8 mouse cellular contexts compared by ENCODE assay signal in the genomic region with DNA sequence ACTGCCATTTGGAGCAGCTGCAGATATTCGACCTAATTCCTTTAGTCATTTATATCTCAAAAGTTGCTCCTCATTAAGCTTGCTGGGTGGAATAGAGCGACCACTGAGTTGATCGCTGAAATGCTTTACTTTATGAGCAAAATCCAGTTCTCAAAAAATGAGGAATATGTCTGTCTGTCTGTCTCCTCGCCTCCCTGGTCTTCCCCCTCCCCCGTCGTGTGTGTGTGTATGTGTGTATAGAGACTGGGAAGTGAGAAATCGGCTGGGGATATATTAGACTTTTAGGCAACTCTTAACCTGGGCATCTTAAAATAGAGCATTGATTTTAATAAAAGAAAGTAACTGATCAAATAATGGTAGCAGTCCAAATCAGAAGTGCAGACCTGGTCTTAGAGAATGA. TPM values are rescaled to one million over a fixed set of nuclear protein-coding genes. Genes with fewer than 3 reads are reported as not detected.
DNase-seq lines count a peak whose midpoint lies in the region; ATAC-seq and TF ChIP-seq lines count a peak whose summit lies in the region.

No protein-coding gene starts in this region.

- no peaks in the 10 kb centered on the region for H3K27me3 ChIP-seq in spleen, adult 2 months (ENCODE audit: control insufficient read depth, insufficient read depth, low read length)
- no peaks in the 10 kb centered on the region for H3K27me3 ChIP-seq in limb, embryonic 15.5 days
- H3K27me3 ChIP-seq in stomach, postnatal 0 days (ENCODE audit: control insufficient read depth, insufficient read depth, low read length), result no peaks in the 10 kb centered on the region

- WGBS in spleen, adult 2 months, result 8% methylated on average over 7 of the region's 7 CpGs
- 13% methylated on average over 7 of the region's 7 CpGs for WGBS in limb, embryonic 15.5 days
- WGBS in stomach, postnatal 0 days, result 11% methylated on average over 7 of the region's 7 CpGs

- peak; percentile 55 for DNase-seq in cerebellum, adult 9-10 months
- DNase-seq in cerebellum, adult 9-11 months, result no peak
- DNase-seq in spleen, adult 2 months (ENCODE audit: low read depth in 1 of 2, low spot score in 2 of 2), result no peak
- no peak for DNase-seq in spleen, postnatal 4 days (ENCODE audit: low spot score in 2 of 2)
- DNase-seq in stomach, postnatal 0 days (ENCODE audit: low spot score), result no peak
- no peak for DNase-seq in yolk sac, embryonic 10.5 days (ENCODE audit: low spot score)
- DNase-seq in frontal cortex, postnatal 10 days (ENCODE audit: low spot score in 2 of 2), result no peak

- no peak for TF ChIP-seq CTCF in spleen, adult 2 months (IDR thresholded peaks at IDR 0.05; ENCODE audit: extremely low read depth, insufficient read depth, insufficient read length, insufficient replicate concordance)
- TF ChIP-seq CTCF in stomach, postnatal 0 days (IDR thresholded peaks at IDR 0.05; ENCODE audit: low read depth), result no peak

- peak overlapping the region; percentile 76 for H3K27ac ChIP-seq in spleen, adult 2 months (ENCODE audit: insufficient read depth, low read length)
- H3K27ac ChIP-seq in limb, embryonic 15.5 days, result peak overlapping the region; percentile 73
- H3K27ac ChIP-seq in stomach, postnatal 0 days (replicated peaks), result peak overlapping the region; percentile 77

- no peak for TF ChIP-seq EP300 in stomach, postnatal 0 days (optimal IDR thresholded peaks at IDR 0.05)

- no peak for TF ChIP-seq POLR2A in spleen, adult 2 months (IDR thresholded peaks at IDR 0.05; ENCODE audit: low read depth, low read length)

- H3K9me3 ChIP-seq in limb, embryonic 15.5 days, result no peaks in the 10 kb centered on the region
- H3K9me3 ChIP-seq in stomach, postnatal 0 days (ENCODE audit: control insufficient read depth, low read length), result no peaks in the 10 kb centered on the region

- H3K4me3 ChIP-seq in spleen, adult 2 months (ENCODE audit: extremely low read depth, insufficient read depth, insufficient read length), result peak overlapping the region; percentile 97
- peak overlapping the region; percentile 71 for H3K4me3 ChIP-seq in limb, embryonic 15.5 days
- H3K4me3 ChIP-seq in stomach, postnatal 0 days (ENCODE audit: low read depth, low read length), result peak overlapping the region; percentile 69

- H3K36me3 ChIP-seq in spleen, adult 2 months (ENCODE audit: control insufficient read depth, insufficient read depth, low read length), result peaks cover 22% of the 10 kb centered on the region
- peaks cover 46% of the 10 kb centered on the region for H3K36me3 ChIP-seq in limb, embryonic 15.5 days
- peaks cover 14% of the 10 kb centered on the region for H3K36me3 ChIP-seq in stomach, postnatal 0 days (ENCODE audit: control insufficient read depth, insufficient read depth, low read length)

- ATAC-seq in limb, embryonic 15.5 days (ENCODE audit: insufficient number of reproducible peaks, low FRiP score, low TSS enrichment, low read depth), result no peak
- ATAC-seq in stomach, postnatal 0 days (ENCODE audit: low FRiP score, low TSS enrichment), result no peak

- peak overlapping the region; percentile 55 for H3K9ac ChIP-seq in limb, embryonic 15.5 days
- peak overlapping the region; percentile 80 for H3K9ac ChIP-seq in stomach, postnatal 0 days (ENCODE audit: low read length)

- H3K4me1 ChIP-seq in spleen, adult 2 months (ENCODE audit: control insufficient read depth, insufficient read depth, insufficient read length), result peaks cover 4% of the 10 kb centered on the region; the same call in 1 of the 2 replicates
- peaks cover 18% of the 10 kb centered on the region for H3K4me1 ChIP-seq in limb, embryonic 15.5 days
- no peaks in the 10 kb centered on the region for H3K4me1 ChIP-seq in stomach, postnatal 0 days (replicated peaks; ENCODE audit: control insufficient read depth, insufficient read depth)

- peak overlapping the region; percentile 69 for H3K4me2 ChIP-seq in limb, embryonic 15.5 days
- peak overlapping the region; percentile 63 for H3K4me2 ChIP-seq in stomach, postnatal 0 days (replicated peaks; ENCODE audit: low read depth)

RNA-seq across cellular contexts. Expression of a gene that starts 0.7 kb away (rescaled TPM):
- 31.8 and 36.2 TPM in 2 replicates for polyA plus RNA-seq in spleen, adult 2 months (2012; rRNA removed)
- 141 and 146 TPM in 2 replicates for polyA plus RNA-seq in limb, embryonic 15.5 days (2015; fragmentation: Nextera tagmentation; extraction: Ambion mirVana)
- 72.5 and 77.4 TPM in 2 replicates for polyA plus RNA-seq in stomach, postnatal 0 days (2015; fragmentation: Nextera tagmentation; extraction: Ambion mirVana)

RNA-seq across cellular contexts. Expression of a gene that starts 9.3 kb away (rescaled TPM):
- 34.4 and 35.8 TPM in 2 replicates for polyA plus RNA-seq in spleen, adult 2 months (2012; rRNA removed)
- polyA plus RNA-seq in limb, embryonic 15.5 days (2015; fragmentation: Nextera tagmentation; extraction: Ambion mirVana), result 9.9 and 12.4 TPM in 2 replicates
- 2.5 and 2.6 TPM in 2 replicates for polyA plus RNA-seq in stomach, postnatal 0 days (2015; fragmentation: Nextera tagmentation; extraction: Ambion mirVana)

RNA-seq across cellular contexts. Expression of a gene that starts 27.5 kb away (rescaled TPM):
- polyA plus RNA-seq in spleen, adult 2 months (2012; rRNA removed), result 62.1 and 64.3 TPM in 2 replicates
- 6.5 and 6.6 TPM in 2 replicates for polyA plus RNA-seq in limb, embryonic 15.5 days (2015; fragmentation: Nextera tagmentation; extraction: Ambion mirVana)
- 6.4 and 7.0 TPM in 2 replicates for polyA plus RNA-seq in stomach, postnatal 0 days (2015; fragmentation: Nextera tagmentation; extraction: Ambion mirVana)

RNA-seq across cellular contexts. Expression of a gene that starts 31.3 kb away (rescaled TPM):
- 52.2 and 54.3 TPM in 2 replicates for polyA plus RNA-seq in spleen, adult 2 months (2012; rRNA removed)
- polyA plus RNA-seq in limb, embryonic 15.5 days (2015; fragmentation: Nextera tagmentation; extraction: Ambion mirVana), result 16.9 and 17.9 TPM in 2 replicates
- polyA plus RNA-seq in stomach, postnatal 0 days (2015; fragmentation: Nextera tagmentation; extraction: Ambion mirVana), result 7.0 and 7.2 TPM in 2 replicates

RNA-seq across cellular contexts. Expression of a gene that starts 43.7 kb away (rescaled TPM):
- polyA plus RNA-seq in spleen, adult 2 months (2012; rRNA removed), result 3.4 and 5.4 TPM in 2 replicates
- 20.8 and 21.3 TPM in 2 replicates for polyA plus RNA-seq in limb, embryonic 15.5 days (2015; fragmentation: Nextera tagmentation; extraction: Ambion mirVana)
- 3.1 and 4.0 TPM in 2 replicates for polyA plus RNA-seq in stomach, postnatal 0 days (2015; fragmentation: Nextera tagmentation; extraction: Ambion mirVana)
